Mouse (Mus musculus): ENCODE results near the gene Frs3. TPM values are rescaled to one million over a fixed set of nuclear protein-coding genes. Genes with fewer than 3 reads are reported as not detected.

The Frs3 gene
- polyA plus RNA-seq, 1 experiment from 2014 or later: 16.1 TPM

DNA sequence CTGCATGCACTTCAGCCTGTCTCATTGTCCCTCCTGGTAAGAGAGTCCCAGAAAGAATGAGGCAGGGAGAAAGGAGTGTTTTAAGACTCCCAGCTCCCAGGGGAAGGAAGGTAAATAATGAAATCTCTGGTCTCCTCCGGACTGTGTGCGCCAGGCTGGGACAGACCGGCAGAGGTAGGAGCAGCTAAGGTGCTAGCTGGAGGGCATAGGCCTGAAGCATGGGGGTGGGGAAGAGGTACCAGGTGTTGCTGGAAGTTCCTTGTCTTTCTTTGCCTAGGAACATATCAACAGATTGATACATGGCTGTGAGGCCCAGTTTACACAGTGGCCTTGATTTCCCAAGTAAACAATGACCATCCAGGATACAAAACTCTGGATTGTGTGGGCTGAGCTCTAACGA lies 20.1 kb downstream of the Frs3 start:
- Histone ChIP-seq H3K4me3 (ENCODE audit: low read depth, low read length) (no peak overlapping the region), H3K4me2 (ENCODE audit: low read length) (no peak overlapping the region), H3K9me3 (replicated peaks; ENCODE audit: control insufficient read depth, low read length) (no peaks in the 10 kb centered on the region), H3K36me3 (ENCODE audit: control insufficient read depth, insufficient read depth, low read length) (no peaks in the 10 kb centered on the region), H3K27ac (ENCODE audit: low read depth, low read length) (no peak overlapping the region), H3K4me1 (ENCODE audit: control insufficient read depth, insufficient read depth, low read length) (no peaks in the 10 kb centered on the region), H3K27me3 (replicated peaks; ENCODE audit: control insufficient read depth, insufficient read depth, low read length) (no peaks in the 10 kb centered on the region), H3K9ac (ENCODE audit: low read length) (no peak overlapping the region)
- ATAC-seq (no peak), DNase-seq (ENCODE audit: low spot score) (no peak)
- WGBS: 72% methylated on average over 4 of the region's 4 CpGs

DNA sequence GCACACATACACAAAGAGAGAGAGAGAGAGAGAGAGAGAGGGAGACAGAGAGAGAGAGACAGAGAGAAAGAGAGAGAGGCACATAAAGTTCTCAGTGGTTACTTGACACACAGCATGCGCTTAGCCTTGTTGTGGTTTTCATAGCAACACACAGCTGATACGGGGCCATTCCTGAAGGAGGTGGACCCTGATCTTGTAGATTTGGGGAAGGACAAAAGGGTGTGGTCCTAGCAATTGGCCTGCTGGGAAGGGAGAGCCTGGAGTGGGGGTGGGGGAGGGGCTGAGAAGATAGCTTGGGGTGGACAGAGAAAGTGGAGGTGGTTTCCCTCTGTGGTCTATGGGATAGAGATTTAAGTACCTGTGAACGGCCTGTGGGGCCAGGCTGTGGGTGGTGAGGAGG lies 21.2 kb downstream of the Frs3 start:
- 75% methylated on average over 3 of the region's 3 CpGs for WGBS

DNA sequence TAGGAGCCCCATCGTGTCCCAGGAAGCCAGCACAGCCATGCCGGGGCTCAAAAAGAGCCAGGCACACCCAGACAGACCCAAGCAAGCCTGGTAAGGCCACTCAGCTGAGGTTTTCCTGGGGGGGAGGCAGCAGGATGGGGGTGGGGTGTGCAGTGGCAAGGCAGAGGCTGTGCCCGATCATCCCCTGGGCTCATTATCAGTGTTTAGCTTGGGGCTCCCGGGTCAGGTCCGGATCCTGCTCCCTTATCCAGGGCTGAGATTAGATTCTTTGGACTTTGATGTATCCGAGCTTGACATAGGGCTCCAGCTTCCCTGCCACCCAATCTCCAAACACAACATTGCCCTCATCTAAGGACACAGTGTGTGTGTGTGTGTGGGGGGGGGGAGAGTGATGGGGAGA lies 23.1 kb downstream of the Frs3 start:
- no peak for ATAC-seq
- Histone ChIP-seq H3K9me3 (replicated peaks; ENCODE audit: control insufficient read depth, low read length) (no peaks in the 10 kb centered on the region), H3K4me1 (ENCODE audit: control insufficient read depth, insufficient read depth, low read length) (no peaks in the 10 kb centered on the region)

More for the DNA sequence above, 21.2 kb downstream of the Frs3 start:
- Histone ChIP-seq H3K4me3 (ENCODE audit: low read depth, low read length) (no peak overlapping the region), H3K27ac (ENCODE audit: low read depth, low read length) (no peak overlapping the region), H3K9ac (ENCODE audit: low read length) (no peak overlapping the region), H3K9me3 (replicated peaks; ENCODE audit: control insufficient read depth, low read length) (no peaks in the 10 kb centered on the region), H3K4me1 (ENCODE audit: control insufficient read depth, insufficient read depth, low read length) (no peaks in the 10 kb centered on the region), H3K27me3 (replicated peaks; ENCODE audit: control insufficient read depth, insufficient read depth, low read length) (no peaks in the 10 kb centered on the region), H3K36me3 (ENCODE audit: control insufficient read depth, insufficient read depth, low read length) (no peaks in the 10 kb centered on the region), H3K4me2 (ENCODE audit: low read length) (no peak overlapping the region)
- ATAC-seq: no peak
- DNase-seq (ENCODE audit: low spot score): no peak

DNA sequence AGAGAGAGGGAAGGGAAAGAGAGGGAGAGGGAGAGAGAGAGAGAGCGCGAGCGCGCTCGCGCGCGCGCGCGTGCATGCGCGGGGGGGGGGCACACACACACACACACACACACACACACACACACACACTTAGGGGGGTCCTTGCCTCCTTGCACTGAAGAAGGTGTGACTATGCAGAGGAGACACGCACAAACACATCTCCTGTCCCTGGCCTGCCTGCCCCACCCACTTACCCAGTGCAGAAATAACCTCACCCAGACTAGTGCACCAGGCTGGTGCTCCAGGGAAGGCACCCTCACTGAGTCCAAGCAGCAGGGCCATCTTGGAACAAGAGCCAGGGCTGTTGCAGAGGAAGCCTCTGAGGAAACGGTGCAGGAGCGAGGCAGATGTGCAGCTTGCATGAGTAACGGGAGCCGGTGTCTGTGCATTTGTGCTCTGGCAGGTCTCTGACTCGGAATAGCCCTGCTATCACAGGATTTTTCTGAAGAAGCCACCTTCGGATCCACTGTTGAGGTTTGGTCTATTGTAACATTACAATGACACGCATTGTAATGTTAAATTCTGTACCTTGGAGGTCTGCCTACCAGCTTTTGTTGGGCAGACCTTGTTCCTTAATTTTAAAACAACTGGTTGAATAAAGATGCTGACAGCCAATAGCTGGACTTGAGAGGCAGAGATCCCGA lies 24.2 kb downstream of the Frs3 start:
- Histone ChIP-seq H3K27ac (ENCODE audit: low read depth, low read length) (no peak overlapping the region), H3K36me3 (ENCODE audit: control insufficient read depth, insufficient read depth, low read length) (no peaks in the 10 kb centered on the region), H3K9me3 (replicated peaks; ENCODE audit: control insufficient read depth, low read length) (no peaks in the 10 kb centered on the region), H3K27me3 (replicated peaks; ENCODE audit: control insufficient read depth, insufficient read depth, low read length) (no peaks in the 10 kb centered on the region), H3K9ac (ENCODE audit: low read length) (no peak overlapping the region), H3K4me2 (ENCODE audit: low read length) (no peak overlapping the region), H3K4me3 (ENCODE audit: low read depth, low read length) (no peak overlapping the region), H3K4me1 (ENCODE audit: control insufficient read depth, insufficient read depth, low read length) (no peaks in the 10 kb centered on the region)
- DNase-seq (ENCODE audit: low spot score) (no peak), ATAC-seq (no peak)
- WGBS: 64% methylated on average over 22 of the region's 22 CpGs

More for the DNA sequence above, 23.1 kb downstream of the Frs3 start:
- H3K9ac ChIP-seq (ENCODE audit: low read length): no peak overlapping the region
- H3K36me3 ChIP-seq (ENCODE audit: control insufficient read depth, insufficient read depth, low read length): no peaks in the 10 kb centered on the region
- WGBS: 71% methylated on average over 6 of the region's 6 CpGs
- H3K27me3 ChIP-seq (replicated peaks; ENCODE audit: control insufficient read depth, insufficient read depth, low read length): no peaks in the 10 kb centered on the region
- no peak overlapping the region for H3K27ac ChIP-seq (ENCODE audit: low read depth, low read length)
- no peak overlapping the region for H3K4me2 ChIP-seq (ENCODE audit: low read length)
- no peak overlapping the region for H3K4me3 ChIP-seq (ENCODE audit: low read depth, low read length)
- DNase-seq (ENCODE audit: low spot score): no peak

DNA sequence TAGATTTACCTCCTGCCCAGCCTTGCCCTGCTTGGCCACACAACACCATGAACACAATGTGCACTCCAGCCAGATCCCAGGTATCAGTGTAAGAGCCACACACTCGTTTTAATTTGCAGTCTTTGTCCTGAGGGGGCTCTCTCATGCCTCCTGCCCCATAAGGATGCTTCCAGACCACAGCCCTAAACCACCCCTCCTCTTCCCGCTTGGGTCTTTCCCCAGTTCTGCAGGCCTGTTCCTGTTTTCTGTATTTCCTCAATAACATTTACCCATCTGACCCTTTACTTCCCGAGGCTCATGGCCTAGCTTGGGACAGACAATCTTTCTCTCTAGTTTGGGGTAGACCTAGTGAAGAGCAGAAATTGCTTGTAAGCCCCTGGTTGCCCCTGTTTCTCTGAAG lies 26.2 kb downstream of the Frs3 start:
- no peak for DNase-seq (ENCODE audit: low spot score)
- 67% methylated on average over 3 of the region's 3 CpGs for WGBS
- Histone ChIP-seq H3K4me3 (ENCODE audit: low read depth, low read length) (no peak overlapping the region), H3K9me3 (replicated peaks; ENCODE audit: control insufficient read depth, low read length) (no peaks in the 10 kb centered on the region), H3K4me2 (ENCODE audit: low read length) (no peak overlapping the region), H3K9ac (ENCODE audit: low read length) (no peak overlapping the region), H3K27ac (ENCODE audit: low read depth, low read length) (no peak overlapping the region), H3K27me3 (replicated peaks; ENCODE audit: control insufficient read depth, insufficient read depth, low read length) (no peaks in the 10 kb centered on the region), H3K36me3 (ENCODE audit: control insufficient read depth, insufficient read depth, low read length) (no peaks in the 10 kb centered on the region), H3K4me1 (ENCODE audit: control insufficient read depth, insufficient read depth, low read length) (no peaks in the 10 kb centered on the region)
- ATAC-seq: no peak

DNA sequence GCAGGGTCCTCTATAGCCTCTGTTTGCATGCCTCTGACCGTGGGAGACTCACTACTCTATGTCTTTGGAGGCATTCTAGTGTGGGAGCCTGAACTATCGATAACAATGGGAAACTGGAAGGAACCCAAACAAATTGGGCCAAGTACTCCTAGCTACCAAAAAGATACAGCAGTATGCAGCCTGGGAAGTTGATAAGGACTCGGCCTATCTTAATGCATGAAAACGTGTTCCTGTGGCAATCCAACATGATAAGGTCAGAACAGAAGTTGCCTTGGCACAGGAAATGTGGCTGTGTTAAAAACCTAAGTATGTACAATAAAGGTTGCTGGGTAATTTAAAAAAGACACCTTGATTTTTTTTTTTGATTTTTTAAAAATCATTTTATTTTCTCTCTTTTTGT lies 32.4 kb downstream of the Frs3 start:
- Histone ChIP-seq H3K4me1 (ENCODE audit: control insufficient read depth, insufficient read depth, low read length) (no peaks in the 10 kb centered on the region), H3K9ac (ENCODE audit: low read length) (no peak overlapping the region), H3K27ac (ENCODE audit: low read depth, low read length) (no peak overlapping the region), H3K9me3 (replicated peaks; ENCODE audit: control insufficient read depth, low read length) (no peaks in the 10 kb centered on the region), H3K36me3 (ENCODE audit: control insufficient read depth, insufficient read depth, low read length) (no peaks in the 10 kb centered on the region), H3K4me3 (ENCODE audit: low read depth, low read length) (no peak overlapping the region), H3K4me2 (ENCODE audit: low read length) (no peak overlapping the region), H3K27me3 (replicated peaks; ENCODE audit: control insufficient read depth, insufficient read depth, low read length) (no peaks in the 10 kb centered on the region)
- WGBS: 90% methylated on average over 4 of the region's 4 CpGs
- DNase-seq (ENCODE audit: low spot score): no peak
- ATAC-seq: no peak

DNA sequence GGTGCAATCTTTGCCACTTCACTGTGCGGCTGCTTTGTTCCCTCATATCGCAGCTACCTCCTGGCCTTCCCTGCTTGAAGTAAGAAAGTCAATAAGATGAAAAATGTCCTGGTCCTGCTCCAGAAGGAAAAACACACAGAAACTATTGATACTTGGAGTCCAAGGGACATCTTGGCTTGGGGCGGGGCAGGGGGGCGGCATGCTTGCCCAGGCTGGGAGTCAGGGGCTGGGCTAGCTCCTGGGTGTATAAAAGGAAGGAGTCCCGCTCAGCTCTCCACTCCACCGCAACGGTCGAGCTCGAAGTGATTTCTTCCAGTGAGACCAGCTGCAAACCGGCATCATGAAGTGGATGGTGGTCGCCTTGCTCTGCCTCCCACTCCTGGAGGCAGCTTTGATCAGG lies 37.7 kb downstream of the Frs3 start, which contains the start of gene Pgc:
Gene Pgc (plus strand): TSS at position 277 of the 400 bp plus-strand sequence.
- no peaks in the 10 kb centered on the region for H3K36me3 ChIP-seq (ENCODE audit: control insufficient read depth, insufficient read depth, low read length)
- H3K4me2 ChIP-seq (ENCODE audit: low read length): no peak within 1 kb of the TSS
- H3K27me3 ChIP-seq (replicated peaks; ENCODE audit: control insufficient read depth, insufficient read depth, low read length): no peaks in the 10 kb centered on the region
- H3K9ac ChIP-seq (ENCODE audit: low read length): no peak within 1 kb of the TSS
- ATAC-seq (no peak), DNase-seq (ENCODE audit: low spot score) (no peak)
- no peak within 1 kb of the TSS for H3K27ac ChIP-seq (ENCODE audit: low read depth, low read length)
- WGBS: 85% methylated on average over 11 of the region's 11 CpGs
- H3K9me3 ChIP-seq (replicated peaks; ENCODE audit: control insufficient read depth, low read length): no peaks in the 10 kb centered on the region
- H3K4me1 ChIP-seq (ENCODE audit: control insufficient read depth, insufficient read depth, low read length): no peaks in the 10 kb centered on the region
- no peak within 1 kb of the TSS for H3K4me3 ChIP-seq (ENCODE audit: low read depth, low read length)

DNA sequence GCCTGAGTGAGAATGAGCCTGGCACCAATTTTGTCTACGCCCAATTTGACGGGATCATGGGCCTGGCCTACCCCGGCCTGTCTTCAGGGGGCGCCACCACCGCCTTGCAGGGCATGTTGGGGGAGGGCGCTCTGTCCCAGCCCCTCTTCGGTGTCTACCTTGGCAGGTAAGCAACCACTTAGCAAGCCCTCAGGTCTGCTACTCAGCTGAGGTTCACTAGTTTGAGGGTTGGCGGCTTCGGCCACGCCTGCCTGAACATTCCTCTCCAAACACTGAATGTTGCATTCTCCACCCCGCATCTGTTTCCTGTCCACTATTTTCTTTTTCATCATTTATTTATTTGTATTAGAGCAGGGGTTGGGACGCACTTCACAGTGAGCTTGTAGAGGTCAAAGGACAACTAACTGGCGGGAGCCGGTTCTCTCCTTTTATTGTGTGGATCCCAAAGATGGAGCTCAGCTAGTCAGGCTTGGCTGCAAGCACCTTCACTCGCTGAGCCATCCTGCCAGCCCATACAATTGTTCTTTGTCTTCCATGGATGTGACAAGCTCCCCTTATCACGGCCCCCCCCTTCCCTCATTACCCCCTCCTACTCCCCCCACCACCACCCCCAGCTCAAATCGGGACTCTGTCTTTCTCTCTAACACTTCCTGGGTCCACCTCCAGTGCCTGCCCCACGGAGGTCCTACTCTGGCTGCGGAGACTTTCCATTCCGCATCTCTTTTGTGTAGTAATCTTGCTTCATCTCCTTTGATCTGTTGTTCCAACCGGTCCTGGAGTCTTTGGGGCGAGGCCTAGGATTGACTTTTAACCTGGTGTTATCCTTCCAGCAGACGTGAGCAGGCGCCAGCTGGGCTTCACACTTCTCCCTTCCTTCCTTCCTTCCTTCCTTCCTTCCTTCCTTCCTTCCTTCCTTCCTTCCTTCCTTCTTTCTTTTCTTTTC lies 42.1 kb downstream of the Frs3 start:
- Histone ChIP-seq H3K27me3 (replicated peaks; ENCODE audit: control insufficient read depth, insufficient read depth, low read length) (no peaks in the 10 kb centered on the region), H3K36me3 (ENCODE audit: control insufficient read depth, insufficient read depth, low read length) (no peaks in the 10 kb centered on the region), H3K4me3 (ENCODE audit: low read depth, low read length) (no peak overlapping the region), H3K4me2 (ENCODE audit: low read length) (no peak overlapping the region), H3K27ac (ENCODE audit: low read depth, low read length) (no peak overlapping the region), H3K4me1 (ENCODE audit: control insufficient read depth, insufficient read depth, low read length) (no peaks in the 10 kb centered on the region), H3K9me3 (replicated peaks; ENCODE audit: control insufficient read depth, low read length) (no peaks in the 10 kb centered on the region), H3K9ac (ENCODE audit: low read length) (no peak overlapping the region)
- WGBS: 51% methylated on average over 24 of the region's 24 CpGs
- ATAC-seq (no peak), DNase-seq (ENCODE audit: low spot score) (no peak)

Measured in forebrain, embryonic 14.5 days (tissue).